Mouse (Mus musculus) urinary bladder, postnatal 10 days (tissue): ENCODE measurements around the gene Tff3.

Experiments used
- DNase-seq: peaks from one replicate; pipeline ENCODE4 v3.0.0; 2022; ENCODE audit warnings: low spot score

Gene Tff3

DNA sequence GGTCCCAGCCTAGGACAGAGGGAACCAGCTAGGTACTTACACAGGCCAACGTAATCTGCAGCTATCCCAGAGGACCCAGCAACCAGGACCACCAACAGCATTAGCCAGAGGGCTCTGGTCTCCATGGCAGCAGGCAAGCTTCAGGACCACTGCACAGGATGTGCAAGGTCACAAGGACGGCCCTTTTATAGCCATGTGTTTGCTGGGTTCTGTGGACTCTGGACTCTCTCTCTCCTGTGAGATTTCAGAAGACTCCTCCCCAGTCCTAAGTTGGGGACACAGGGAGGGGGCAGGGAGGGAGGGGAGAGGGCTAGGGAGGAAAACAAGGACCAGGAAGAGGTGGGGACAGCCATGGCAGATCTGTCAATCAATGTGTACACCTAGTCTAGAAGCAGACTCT, at the start of gene Tff3:
Tff3 (minus strand) TSS at position 195 of the 400 bp plus-strand sequence.
- DNase-seq, result no peak

DNA sequence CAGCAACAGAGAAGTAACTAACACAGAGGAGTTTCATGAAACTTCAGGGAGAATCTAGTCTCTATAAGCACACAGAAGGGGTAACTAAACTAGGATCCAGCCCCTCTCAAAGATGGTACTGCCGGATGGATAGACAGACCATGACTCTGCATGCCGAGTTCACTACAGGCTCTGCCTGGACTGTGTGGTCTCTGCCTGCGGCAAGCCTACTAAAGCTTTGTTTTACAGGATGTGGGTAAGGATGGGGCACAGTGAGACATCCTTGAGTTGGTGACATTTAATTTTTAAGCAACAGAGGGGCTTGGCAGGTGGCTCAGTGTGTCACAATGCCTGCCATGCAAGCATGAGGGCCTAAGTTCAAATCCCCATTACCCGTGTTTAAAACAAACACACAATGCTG, 46.9 kb upstream of the Tff3 start:
- no peak for DNase-seq

DNA sequence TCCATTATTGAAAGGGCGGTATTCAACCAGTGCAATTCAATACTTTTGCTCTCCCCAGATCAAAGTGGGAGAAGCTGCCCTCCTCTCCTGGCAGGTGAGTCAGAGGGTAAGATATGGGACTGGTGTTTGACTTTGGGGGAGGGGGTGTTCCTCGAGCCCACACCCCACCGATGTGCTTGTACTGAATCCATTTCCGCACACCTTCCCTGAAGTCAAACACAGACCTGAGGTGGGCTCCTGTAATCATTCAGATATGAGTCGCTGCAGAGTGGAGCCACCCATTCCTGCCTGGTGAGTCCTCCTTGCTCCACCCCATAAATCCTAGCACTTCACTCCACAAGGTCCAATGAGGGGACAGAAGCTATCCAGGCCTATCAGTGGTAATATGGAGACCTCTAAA, 40.4 kb upstream of the Tff3 start:
- DNase-seq, result no peak

DNA sequence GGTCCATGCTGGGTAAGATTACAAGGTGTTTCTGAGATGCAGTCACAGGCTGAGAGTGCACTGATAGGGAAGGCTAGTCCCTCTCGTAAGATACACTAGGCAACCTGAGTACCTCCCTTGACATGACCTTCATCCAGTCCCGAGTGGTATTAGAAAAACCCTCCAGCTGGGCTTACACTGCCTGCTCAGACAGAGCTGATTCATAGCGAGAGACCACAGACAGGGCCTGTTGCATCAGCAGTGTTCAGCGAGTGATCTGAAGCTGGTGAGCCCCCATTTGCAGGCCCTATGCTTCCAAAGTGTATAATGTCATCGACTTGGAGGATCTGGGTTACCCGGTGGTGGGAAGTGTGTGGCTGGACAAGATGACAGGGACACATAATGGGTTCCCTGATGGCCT, 35.7 kb upstream of the Tff3 start, which contains the start of gene Tff1:
Tff1 (minus strand) TSS at position 151 of the 400 bp plus-strand sequence.
- no peak for DNase-seq

GRCm38 (mm10) chr17:31163821-31164220, 34.4 kb upstream of the Tff3 start:
- no peak for DNase-seq

- no peak for DNase-seq
Measured at GRCm38 (mm10) chr17:31162607-31163006, 33.2 kb upstream of the Tff3 start.

DNA sequence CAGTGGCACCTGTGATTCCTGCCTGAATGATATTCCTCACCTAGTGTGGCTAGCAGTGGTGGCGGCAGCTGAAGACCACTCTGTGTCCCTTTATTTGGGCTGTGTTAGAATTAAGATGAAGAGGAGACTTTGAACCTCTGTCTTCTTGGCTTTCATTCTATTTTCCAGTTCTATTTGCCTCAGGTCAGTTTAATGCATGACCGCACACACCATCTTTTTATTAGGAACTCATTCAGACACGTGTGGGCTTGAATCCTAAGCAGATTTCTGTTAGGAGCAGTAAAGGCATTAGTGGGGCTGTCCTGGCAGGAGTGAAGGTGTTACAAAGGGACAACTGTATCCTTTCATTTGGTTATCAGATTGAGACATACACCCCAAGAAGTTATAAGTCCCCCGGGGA, 30.8 kb upstream of the Tff3 start:
- no peak for DNase-seq

DNA sequence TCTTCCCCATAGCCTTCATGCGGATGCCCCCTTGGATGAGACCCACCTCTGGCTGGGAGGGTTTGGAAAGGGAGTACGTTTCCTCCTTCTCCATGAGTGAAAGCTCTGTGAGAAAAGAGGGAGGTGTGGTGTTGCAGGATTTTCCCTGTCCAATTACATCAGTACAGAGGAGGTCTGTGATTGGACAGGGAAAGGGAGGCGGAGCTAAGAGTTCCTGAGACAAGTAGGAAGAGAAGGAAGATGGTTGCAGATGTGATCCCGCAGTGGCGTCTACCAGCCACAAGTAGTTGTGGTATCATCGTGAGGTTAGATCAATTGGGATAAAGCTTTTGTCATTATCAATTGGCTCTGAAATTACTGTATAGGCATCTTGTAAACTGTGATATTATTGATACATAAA, 28.5 kb upstream of the Tff3 start:
- DNase-seq, result no peak

- DNase-seq, result no peak
Measured at GRCm38 (mm10) chr17:31153785-31154184, 24.3 kb upstream of the Tff3 start.

GRCm38 (mm10) chr17:31152966-31153499, 23.6 kb upstream of the Tff3 start:
- no peak for DNase-seq

GRCm38 (mm10) chr17:31152512-31152911, 23.1 kb upstream of the Tff3 start:
- DNase-seq, result no peak

GRCm38 (mm10) chr17:31145998-31146397, 16.6 kb upstream of the Tff3 start:
- no peak for DNase-seq

GRCm38 (mm10) chr17:31144040-31145037, 14.9 kb upstream of the Tff3 start, which contains the start of gene Tff2:
TSS of gene Tff2 (minus strand) at chr17:31144282.
- DNase-seq, result no peak

GRCm38 (mm10) chr17:31142116-31142515, 12.7 kb upstream of the Tff3 start:
- no peak for DNase-seq

- no peak for DNase-seq
Measured at GRCm38 (mm10) chr17:31138398-31138797, 9.0 kb upstream of the Tff3 start.

- DNase-seq, result no peak
Measured at GRCm38 (mm10) chr17:31136821-31137220, 7.4 kb upstream of the Tff3 start.

DNA sequence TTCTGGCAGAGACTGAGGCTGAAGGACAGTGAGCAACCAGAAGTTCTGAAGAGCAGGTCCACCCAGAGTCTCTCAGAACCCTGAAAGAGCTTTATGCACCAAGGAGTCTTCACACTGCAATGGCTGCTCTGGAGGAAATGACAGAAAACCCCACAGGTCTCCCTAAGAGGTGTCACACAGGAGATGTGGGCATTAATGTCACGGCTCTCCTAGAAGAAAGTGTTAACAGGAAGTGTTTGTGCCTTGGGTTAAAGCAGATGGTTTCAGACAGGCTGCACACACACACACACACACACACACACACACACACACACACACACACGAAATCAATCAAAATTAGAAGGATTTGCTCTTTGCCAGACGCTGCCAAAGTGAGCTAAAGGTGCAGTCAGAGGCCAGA, 6.8 kb upstream of the Tff3 start:
- no peak for DNase-seq

DNA sequence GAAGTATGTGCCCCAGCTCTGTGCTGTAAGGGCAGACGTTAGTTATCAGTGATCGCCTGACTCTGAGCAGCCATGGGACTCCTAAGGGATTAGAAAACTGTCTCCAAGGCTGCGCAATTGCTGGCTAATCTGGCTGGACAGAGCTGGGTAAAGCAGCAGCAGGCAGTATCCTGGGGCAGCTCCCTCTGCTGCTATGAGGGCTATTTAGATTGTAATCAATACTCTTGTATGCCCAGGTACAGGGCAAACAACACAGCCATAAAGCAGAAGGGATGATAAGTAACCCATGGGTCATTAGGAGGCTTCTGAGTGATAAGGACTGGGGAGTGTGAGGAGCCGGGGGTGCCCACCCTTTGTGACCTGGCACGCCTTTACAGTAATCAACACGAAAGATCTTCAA, 5.5 kb upstream of the Tff3 start:
- no peak for DNase-seq

- no peak for DNase-seq
Measured at GRCm38 (mm10) chr17:31133776-31134175, 4.3 kb upstream of the Tff3 start.

DNA sequence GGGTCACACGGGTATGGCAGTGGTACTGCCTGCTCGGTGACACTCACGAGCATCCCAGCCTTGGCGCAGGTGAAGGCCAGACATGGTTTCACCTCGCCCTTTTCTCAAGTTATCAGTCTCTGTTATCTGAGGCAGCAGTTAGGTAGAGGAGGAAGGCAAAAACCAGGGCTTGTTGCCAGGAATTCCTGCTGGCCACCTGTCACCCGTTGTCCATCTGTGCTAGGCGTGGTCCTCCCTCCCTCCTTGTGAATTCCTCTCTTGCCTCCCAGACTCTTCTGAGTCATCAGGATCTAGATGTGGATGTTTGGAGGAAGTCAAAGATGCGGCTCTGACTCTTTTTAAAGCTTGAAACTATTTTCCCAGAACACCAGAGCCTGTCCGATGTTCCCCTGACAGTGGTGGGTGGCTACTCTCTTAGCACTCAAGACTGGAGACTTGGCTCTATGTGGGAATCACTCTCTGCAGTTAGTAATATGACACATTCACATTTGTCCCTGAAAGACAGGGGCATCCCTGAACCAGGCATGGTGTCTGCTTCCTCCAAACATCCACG, 1.9 kb upstream of the Tff3 start:
- no peak for DNase-seq

DNA sequence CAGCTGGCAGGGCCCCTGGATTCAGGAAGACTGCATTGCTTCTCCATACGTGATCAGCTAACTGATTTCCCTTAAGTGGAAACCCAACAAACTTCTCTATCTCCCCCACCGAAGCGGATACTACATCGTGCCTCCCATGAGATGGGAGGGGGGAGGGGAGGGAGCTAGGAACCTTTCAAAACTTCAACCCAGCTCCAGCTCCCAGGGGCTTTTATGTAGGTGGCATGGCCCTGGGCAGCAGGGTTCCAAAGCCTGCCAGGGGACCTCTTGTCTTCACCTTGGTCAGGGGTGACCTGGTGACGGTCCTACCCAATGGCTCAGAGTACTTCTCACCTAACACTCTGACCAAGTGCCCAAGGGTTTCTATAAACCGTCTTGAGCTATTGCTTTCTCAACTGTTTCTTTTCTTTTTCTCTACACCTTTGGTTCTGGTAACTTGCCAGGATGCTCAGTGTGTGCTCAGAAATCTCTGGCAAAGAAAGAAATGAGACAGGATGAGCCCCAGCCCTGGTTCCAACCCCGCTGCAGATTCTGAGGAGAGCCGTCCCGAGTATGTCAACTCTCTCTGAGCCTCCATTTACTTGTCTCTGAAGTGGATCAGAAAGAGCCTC, 633 bp downstream of the Tff3 start:
- no peak for DNase-seq

- DNase-seq, result no peak
Measured at GRCm38 (mm10) chr17:31125548-31126266, 3.7 kb downstream of the Tff3 start.
